Mouse (Mus musculus) heart, adult 8-10 months (tissue): Measurements from ENCODE around the gene Gm10337. TPM values are rescaled to one million over a fixed set of nuclear protein-coding genes. Genes with fewer than 3 reads are reported as not detected.
A peak's percentile ranks its signal among the peaks of the same experiment; 100 is the strongest.

Experiments used
- DNase-seq: peaks from one replicate; pipeline ENCODE4 v3.0.0; 2022; ENCODE audit warnings: low spot score
- total RNA-seq, 4 experiments: library from RNA; stranded (reverse); gene quantifications; 2 replicates each; pipeline ENCODE4 v1.2.4; 2022

Gm10337 gene
- total RNA-seq, 4 experiments from 2014 or later: not detected

DNA sequence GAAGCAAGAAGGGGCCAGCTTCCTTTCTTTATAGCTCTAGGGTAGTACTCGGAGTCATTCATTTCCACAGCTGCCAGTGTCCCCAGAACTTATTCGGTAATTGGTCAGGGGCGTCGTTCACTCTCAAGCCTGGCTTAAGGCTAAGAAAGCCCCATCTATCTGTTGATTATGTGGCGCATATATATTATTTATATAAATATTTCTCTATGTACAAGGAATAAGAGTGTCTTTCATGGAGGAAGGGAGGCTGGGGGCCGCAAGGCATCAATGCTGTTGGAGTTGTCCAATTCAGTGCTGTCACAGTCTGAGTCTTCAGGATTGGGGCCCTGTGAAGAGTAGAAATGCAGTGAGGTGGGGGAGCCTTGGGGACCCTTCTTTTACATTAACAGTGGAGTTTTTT is 3.7 kb upstream of the Gm10337 start:
- no peak for DNase-seq

DNA sequence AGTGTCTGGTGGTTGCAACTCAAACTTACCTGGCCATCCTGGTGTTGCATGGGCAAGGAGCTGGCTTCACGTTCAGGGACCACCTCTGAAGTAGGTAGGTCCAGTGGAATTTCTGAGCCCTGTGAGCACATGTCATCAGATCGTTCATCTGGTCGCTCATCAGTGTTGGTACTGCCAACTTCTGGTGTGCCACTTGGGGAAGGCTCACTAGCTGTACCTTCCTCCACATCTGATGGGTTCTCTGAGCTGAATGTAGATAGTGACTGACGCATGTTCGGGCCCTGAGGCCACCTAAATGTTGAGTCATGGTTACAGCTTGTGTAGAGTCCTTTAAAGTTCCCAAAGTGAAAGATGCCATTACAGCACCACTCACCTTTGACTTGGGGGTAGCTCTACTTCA is 3.0 kb upstream of the Gm10337 start:
- no peak for DNase-seq

GRCm38 (mm10) chr15:102501084-102501814 is 2.3 kb upstream of the Gm10337 start:
- no peak for DNase-seq

DNA sequence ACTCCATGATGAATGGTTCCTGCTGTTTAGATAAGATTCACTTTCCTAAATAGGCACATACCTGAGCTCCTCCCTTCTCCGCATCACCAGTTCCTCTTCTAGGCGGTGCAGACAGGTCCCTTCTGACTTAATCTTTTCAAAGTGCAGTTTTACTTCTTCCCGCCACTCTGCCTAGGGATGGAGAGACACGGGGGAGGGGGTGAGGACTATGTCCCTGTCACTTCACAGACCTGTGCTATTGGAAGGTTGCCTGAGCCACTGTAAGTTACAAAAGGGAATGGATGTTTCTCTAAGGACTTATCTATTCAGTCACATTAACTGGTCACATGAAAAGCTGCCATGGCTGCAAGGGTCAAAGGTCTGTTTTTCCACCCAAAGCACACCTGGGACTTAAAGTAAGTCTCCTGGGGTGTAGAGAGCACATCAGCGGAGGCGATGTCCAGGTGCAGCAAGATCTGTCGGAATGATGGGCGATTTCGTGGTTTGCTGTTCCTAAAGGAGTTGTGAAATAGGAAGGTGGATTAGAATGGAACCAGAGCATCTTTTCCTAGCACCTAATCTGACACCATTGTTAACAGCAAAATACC is 1.2 kb upstream of the Gm10337 start:
- no peak for DNase-seq

DNA sequence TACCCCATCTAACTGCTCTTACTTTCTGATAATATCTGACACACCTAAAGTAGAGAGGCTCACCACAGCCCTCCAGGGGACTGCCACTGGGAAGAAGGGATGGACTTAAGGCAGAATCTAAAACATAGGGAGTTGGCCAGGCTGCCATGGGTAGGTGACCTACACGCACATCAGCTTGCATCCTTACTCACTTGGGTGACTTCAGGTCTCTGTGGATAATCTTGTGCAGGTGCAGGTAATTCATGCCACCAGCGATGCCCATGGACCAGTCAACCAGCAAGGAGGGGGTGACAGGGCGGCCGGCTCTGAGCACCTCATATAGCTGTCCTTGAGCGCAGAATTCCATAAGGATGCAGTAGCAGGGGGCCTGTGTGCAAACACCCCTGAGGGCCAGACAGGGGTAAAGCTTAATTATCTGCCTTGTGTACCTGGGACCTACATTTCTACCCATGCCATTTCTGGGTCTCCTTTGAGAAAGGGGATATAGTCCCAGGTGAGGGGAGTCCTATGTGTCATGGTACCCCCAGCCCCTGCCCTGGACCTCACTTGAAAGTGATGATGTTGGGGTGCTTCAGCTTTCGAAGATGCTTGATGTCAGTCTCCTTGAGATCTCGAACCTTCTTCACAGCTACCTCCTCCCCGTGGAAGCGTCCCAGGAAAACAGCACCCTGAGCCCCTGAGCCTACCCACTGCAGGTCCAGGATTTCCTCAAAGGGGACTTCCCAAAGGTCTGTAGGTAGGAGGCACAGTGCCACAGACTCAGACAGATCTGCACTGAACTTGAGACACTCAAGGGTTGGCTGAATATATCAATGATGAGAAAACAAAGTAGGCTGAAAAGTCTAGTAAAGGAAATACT is 631 bp downstream of the Gm10337 start:
- DNase-seq: no peak

DNA sequence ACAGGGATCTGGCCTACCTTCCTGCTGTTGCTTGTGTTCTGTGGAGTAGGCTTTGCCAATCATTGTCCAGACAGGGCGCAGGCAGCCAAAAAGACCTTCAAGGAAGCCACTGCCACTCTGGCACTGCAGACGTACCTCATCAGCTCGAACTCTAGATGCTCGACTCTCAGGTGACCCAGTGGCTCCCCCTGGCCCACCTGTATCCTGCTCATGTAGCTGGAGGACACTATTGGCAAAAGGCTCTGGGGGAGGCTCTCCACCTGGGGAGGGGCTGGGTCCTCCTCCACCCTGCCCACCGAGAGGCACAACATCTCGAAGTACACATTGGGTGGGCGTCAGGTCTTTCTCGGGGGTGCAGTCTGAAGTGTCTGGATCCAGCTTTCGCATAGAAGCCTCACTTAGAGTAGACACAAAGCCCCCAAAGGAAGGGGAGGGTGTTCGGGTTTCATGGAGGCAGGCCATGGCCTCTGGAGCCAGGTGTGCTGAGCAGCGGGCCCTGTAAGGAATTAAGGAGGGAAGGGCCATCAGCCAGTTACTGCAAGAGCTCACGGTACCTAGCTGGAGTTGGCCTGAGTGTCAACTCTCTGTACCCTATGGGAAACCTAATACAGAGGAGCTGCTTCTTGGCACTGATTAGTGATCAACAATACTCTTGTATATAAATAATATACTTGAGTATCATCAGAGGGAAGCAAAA is 1.7 kb downstream of the Gm10337 start:
- no peak for DNase-seq

DNA sequence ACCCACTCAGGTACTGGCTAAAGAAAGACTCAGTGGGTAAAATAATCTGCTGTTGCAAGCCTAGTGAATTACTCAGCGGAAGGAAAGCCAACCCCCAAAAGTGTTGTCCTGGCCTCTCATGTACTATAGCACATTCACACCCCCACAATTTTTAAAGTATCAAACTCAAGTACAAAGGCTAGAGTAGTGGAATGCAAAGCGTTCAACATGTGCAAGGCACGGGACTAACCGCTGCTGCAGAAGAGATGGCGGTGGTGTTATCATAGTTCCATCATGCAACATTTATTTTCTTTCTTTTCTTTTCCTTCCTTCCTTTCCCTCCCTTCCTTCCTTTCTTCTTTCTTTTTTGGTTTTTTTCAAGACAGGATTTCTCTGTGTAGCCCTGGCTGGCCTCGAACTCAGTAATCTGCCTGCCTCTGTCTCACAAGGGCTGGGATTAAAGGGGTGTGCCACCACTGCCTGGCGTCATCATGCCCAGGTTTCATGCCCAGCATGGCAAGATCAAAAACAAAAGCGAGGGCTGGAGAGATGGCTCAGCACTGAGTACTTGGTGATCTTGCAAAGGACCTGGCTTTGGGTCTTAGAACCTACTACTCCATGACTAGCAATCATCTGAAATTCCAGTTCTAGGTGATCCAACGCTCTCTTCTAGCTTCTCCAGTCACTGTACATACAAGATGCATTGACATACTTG is 2.4 kb downstream of the Gm10337 start:
- no peak for DNase-seq

- no peak for DNase-seq
These were observed 2.9 kb downstream of the Gm10337 start for GRCm38 (mm10) chr15:102506464-102506830.

DNA sequence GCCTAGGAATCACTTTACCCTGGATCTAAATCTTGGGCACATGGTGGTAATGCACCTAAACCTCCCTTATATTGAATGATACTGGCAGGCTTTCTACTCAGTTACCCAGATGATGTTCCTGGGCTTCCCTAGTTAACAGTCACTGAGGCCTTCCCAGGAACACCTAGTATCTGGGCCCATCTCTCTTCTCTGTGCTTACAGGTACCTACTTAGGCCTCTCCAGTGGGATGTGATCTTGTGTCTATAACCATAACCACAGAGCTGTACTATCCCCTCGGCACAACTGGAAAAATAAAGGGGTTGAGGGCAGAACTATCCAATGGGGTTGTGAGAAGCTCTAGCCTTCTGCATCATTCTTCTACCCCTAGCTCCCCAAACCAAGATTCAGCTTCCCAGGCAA is 3.3 kb downstream of the Gm10337 start:
- no peak for DNase-seq

GRCm38 (mm10) chr15:102507561-102507960 is 4.0 kb downstream of the Gm10337 start:
- DNase-seq: no peak

DNA sequence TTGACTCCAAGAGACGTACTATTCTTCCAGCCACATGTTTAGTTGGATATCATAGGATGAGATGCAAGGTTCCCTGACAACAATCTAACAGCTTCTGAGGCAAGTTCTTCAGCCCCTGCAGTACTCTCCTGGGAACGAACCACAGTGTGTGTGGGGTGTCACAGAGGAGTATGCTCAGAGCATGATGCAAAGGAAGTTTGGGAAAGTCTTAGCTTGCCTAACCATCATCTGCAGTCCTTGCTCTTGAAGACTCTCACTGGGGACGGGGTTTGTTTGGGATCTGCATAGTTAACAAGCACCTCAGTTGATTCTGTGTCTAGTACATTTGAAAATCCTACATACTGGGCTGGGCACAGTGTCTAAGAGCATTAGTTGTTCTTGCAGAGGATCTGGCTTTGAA is 4.8 kb downstream of the Gm10337 start:
- DNase-seq: no peak

DNA sequence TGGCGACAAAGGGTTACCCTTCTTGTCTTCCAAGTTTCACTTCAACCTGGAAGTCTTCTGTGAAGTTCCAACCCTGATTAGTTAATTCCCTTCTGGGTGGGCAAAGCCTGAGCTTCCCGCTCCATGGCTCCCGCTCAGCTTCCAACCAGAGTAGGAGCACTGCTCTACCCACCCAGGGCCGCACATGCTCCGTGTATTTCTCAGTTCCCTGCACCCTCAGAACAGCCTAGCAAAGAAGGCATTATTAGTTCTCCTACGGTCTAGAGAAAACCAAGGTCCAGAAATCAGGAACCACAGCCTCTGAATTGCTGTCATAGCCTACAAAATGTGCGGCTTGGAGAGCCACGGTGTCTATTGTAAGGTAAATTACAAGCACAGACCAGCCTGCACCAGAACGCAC is 6.6 kb downstream of the Gm10337 start:
- no peak for DNase-seq

GRCm38 (mm10) chr15:102510590-102511284 is 7.2 kb downstream of the Gm10337 start:
- DNase-seq: peak; percentile 66

DNA sequence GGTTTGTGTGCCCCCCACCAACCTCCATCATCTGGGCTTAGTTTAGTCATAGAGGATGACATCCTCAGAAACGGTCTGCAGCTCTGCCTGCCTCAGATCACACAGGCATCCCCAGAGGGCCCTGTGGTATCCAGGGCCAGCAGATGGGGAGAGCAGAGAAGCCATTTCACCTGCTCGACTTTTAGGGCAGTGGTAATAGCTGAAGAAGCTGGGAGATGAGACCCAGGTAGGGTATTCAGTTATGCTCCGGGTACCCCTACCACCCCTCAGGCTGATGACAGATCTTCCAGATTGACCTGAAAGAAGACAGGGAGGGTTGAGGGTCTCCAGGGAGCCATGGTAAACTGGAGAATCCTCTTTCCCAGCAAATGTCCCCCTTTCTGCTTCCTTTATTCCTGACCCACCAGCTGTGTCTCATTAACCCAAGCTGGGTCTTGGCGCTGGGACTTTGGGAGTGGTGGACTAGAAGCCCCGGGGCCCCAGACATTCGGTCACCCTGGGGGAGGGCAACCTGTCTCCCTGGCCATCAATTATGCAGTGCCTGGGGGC is 7.8 kb downstream of the Gm10337 start:
- no peak for DNase-seq

GRCm38 (mm10) chr15:102512010-102512409 is 8.5 kb downstream of the Gm10337 start:
- DNase-seq: no peak

- no peak for DNase-seq
These were observed 8.9 kb downstream of the Gm10337 start for GRCm38 (mm10) chr15:102512471-102512870.

DNA sequence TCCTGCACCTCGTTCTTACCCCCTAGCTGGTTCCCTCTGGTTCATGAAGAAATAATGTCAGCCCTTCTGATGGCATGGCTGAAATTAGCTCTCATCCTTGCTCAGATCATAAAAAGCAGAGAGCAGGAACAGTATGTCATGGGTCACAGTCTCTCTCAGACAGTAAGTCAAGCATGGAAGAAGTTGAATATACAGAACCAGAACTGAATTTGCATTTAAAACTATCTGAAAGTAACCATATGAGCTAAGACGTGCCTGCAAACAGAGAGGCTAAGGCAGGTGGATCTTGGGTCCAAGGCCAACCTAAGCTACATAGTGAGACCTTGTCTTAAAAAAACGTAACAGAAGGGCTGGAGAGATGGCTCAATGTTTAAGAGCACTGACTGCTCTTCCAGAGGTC is 9.5 kb downstream of the Gm10337 start:
- DNase-seq: no peak

DNA sequence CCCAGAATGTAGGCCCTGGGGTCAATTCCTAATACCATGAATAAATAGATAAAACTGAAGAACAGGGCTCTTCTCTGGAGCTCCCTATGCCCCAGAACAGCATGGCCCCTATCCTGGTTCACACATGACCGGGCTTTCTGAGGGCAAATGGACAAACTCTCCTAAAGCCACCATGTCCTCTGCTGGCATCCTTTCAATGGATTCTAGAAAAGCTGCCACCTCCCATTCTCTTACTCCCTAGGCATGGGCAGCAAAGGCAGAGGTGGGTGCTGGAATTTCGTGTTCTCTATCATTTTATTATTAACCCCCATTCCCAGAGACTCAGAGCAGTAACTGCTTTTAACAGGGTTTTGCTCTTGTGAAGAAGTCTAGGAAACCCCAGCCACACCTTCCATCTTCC is 11.7 kb downstream of the Gm10337 start:
- DNase-seq: no peak

- no peak for DNase-seq
These were observed 12.3 kb downstream of the Gm10337 start for GRCm38 (mm10) chr15:102515791-102516190.

- DNase-seq: no peak
These were observed 12.8 kb downstream of the Gm10337 start for GRCm38 (mm10) chr15:102516293-102516692.
